Mouse (Mus musculus) testis, adult 2 months (tissue): ENCODE measurements around the gene Wasl. TPM values are rescaled to one million over a fixed set of nuclear protein-coding genes. Genes with fewer than 3 reads are reported as not detected.

Source experiments
- H3K27ac ChIP-seq: fragments of 200-500 bp; 2 replicates; pipeline ENCODE4 v1.5.1; 2012; ENCODE audit warnings: low read depth, low read length; ENCODE audit not compliant: control insufficient read depth, insufficient read depth
- H3K27me3 ChIP-seq: fragments of 200-500 bp; 2 replicates; pipeline ENCODE4 v1.6.1; 2012; ENCODE audit warnings: mild to moderate bottlenecking, low read length, moderate library complexity; ENCODE audit not compliant: control insufficient read depth, insufficient read depth
- H3K36me3 ChIP-seq: fragments of 200-500 bp; 2 replicates; pipeline ENCODE4 v1.6.1; 2012; ENCODE audit warnings: mild to moderate bottlenecking, low read length; ENCODE audit not compliant: control insufficient read depth, insufficient read depth
- H3K4me1 ChIP-seq: fragments of 200-500 bp; 2 replicates; pipeline ENCODE4 v1.6.1; 2012; ENCODE audit warnings: low read length; ENCODE audit not compliant: control insufficient read depth, insufficient read depth
- H3K4me3 ChIP-seq: fragments of 200-500 bp; 2 replicates; pipeline ENCODE4 v1.5.1; 2012; ENCODE audit warnings: low read depth, mild to moderate bottlenecking, low read length, moderate library complexity, mixed read lengths; ENCODE audit not compliant: control insufficient read depth
- CTCF ChIP-seq: fragments of 200-500 bp; IDR thresholded peaks from 2 replicates; pipeline ENCODE4 v1.5.1; 2012; ENCODE audit warnings: low read depth, mild to moderate bottlenecking, inconsistent platforms, low read length, moderate library complexity; ENCODE audit not compliant: control insufficient read depth, insufficient read depth, insufficient replicate concordance
- POLR2A ChIP-seq: fragments of 200-500 bp; IDR thresholded peaks from 2 replicates; pipeline ENCODE4 v1.6.1; 2012; ENCODE audit warnings: low read depth, mild to moderate bottlenecking, inconsistent platforms, low read length, moderate library complexity; ENCODE audit not compliant: control insufficient read depth
- polyA plus RNA-seq: library from polyadenylated mRNA; depleted of rRNA; stranded (reverse); fragments of >200 nt; gene quantifications from 2 replicates; pipeline ENCODE4 v1.2.3, GENCODE M21; 2012

The Wasl gene
- polyA plus RNA-seq, 1 experiment = 8.1 TPM

DNA sequence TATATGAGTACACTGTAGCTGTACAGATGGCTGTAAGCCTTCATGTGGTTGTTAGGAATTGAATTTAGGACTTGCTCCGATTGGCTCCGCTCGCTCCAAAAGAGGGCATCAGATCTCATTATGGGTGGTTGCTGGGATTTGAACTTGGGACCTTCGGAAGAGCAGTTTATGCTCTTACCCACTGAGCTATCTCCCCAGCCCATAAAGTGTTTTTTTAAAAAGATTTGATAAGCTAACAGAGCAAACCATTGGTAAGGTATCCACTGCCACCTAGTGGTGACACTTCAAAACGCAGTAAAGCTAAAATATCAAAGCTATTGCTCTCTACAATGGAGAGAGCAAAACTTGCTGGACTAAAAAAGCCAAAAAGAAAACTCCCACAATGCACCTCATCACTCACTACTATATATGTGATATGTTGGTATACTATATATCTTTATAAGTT lies 37.2 kb downstream of the Wasl start:
- Histone ChIP-seq H3K36me3 (no peaks in the 10 kb centered on the region; the same call in 1 of the 2 replicates), H3K4me1 (no peaks in the 10 kb centered on the region), H3K4me3 (no peak overlapping the region), H3K27ac (no peak overlapping the region), H3K27me3 (no peaks in the 10 kb centered on the region)
- no peak for TF ChIP-seq POLR2A
- peak; percentile 24; the same call in 1 of the 2 replicates for TF ChIP-seq CTCF

DNA sequence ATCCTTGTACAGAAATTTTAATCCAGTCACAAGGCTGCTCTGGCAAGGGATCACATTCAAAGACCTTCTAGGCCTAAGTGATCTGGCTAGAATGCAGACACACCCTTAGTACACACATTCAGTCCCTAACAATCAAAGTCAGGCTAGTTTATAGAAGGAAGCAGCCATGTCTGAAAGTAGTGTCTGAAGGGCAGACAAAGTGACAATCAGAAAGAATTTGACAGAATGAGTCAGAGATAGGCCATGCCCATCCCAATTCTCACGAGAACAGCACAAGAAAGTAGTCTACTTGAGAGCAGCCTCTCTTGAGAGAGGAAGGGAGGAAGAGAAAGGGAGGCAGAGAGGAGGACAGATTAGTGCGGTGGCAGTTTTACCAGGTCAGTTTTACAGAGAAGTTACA lies 42.7 kb downstream of the Wasl start:
- Histone ChIP-seq H3K36me3 (peaks cover 1% of the 10 kb centered on the region; the same call in 1 of the 2 replicates), H3K27ac (no peak overlapping the region)

DNA sequence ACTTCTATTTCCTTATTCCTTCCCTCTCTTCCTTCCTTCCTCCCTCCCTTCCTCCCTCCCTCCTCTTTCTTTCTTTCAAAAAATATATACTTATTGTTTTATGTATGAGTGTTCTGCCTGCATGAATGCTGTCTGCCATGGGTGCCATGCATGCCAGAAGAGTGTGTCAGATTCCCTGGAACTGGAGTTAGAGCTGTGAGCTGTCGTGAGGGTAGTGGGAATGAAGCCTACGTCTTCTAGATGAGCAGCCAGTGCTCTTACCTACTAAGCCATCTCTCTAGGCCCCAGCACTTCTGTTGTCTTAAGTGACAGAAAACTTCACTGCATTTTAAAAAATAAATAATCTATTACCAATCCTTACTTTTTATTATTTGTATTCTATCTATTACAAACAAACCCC lies 43.9 kb downstream of the Wasl start:
- peaks cover 1% of the 10 kb centered on the region; the same call in 1 of the 2 replicates for H3K36me3 ChIP-seq
- no peaks in the 10 kb centered on the region for H3K4me1 ChIP-seq
- no peak for TF ChIP-seq POLR2A
- TF ChIP-seq CTCF = no peak
- H3K27ac ChIP-seq = no peak overlapping the region
- H3K4me3 ChIP-seq = no peak overlapping the region
- H3K27me3 ChIP-seq = no peaks in the 10 kb centered on the region

More for the DNA sequence above, 42.7 kb downstream of the Wasl start:
- Histone ChIP-seq H3K4me1 (no peaks in the 10 kb centered on the region), H3K4me3 (no peak overlapping the region), H3K27me3 (no peaks in the 10 kb centered on the region)
- no peak for TF ChIP-seq POLR2A
- no peak for TF ChIP-seq CTCF

DNA sequence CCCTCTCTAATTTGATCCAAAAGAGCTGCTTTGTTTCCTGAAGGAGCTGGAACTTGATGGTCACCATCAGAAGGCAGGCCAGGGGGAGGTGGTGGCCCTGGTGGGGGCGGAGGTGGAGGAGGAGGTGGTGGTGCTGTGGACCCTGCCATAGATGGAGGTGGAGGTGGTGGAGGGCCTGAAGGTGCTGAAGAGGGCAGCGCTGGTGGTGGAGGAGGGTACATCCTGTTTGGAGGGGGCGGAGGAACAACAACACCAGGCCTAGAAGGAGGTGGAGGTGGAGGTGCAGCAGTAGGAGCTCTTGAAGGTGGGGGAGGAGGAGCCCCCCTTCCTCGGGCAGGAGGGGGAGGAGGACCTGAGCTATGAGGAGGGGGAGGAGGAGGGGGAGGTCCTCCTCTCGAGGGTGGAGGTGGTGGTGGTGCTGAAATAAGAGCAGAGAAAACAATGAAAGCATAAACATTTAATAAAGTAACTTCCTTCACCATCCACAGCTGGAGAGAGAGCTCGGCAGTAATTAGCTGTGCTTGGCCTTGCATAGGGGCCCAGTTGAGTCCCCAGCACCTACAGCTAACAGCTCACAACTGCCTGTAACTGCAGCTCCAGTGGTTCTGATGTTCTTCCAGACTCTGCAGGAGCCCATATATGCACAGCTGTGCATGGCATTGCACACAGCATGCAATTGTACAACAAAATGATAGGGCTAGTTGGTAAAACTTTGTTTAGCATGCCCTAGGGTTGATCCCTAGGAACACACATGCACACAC lies 45.3 kb downstream of the Wasl start:
- Histone ChIP-seq H3K27me3 (no peaks in the 10 kb centered on the region), H3K4me1 (no peaks in the 10 kb centered on the region), H3K4me3 (no peak overlapping the region), H3K27ac (no peak overlapping the region), H3K36me3 (peaks cover 1% of the 10 kb centered on the region; the same call in 1 of the 2 replicates)
- TF ChIP-seq CTCF (no peak), POLR2A (no peak)

DNA sequence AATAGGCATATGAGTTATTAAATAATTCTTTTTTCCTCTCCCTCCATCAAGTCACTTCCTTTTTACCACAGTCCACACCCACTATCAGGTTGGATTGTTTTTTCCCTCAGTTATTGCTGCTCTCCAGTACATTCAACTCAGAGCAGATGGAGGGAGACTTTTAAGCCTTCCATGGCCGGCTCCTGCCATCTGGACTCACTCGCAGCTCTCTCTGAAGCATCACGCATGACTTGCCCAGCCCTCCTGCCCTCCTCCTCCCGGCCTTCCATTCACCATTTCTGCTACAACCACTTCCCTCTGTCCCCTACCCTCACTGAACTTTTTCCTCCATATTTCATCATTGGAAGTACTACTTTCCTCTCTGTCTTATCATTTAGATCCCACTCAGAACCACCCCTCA lies 48.1 kb downstream of the Wasl start:
- no peaks in the 10 kb centered on the region for H3K27me3 ChIP-seq
- H3K27ac ChIP-seq = no peak overlapping the region
- H3K4me3 ChIP-seq = no peak overlapping the region
- no peak for TF ChIP-seq CTCF
- no peak for TF ChIP-seq POLR2A
- H3K36me3 ChIP-seq = peaks cover 1% of the 10 kb centered on the region; the same call in 1 of the 2 replicates
- no peaks in the 10 kb centered on the region for H3K4me1 ChIP-seq

DNA sequence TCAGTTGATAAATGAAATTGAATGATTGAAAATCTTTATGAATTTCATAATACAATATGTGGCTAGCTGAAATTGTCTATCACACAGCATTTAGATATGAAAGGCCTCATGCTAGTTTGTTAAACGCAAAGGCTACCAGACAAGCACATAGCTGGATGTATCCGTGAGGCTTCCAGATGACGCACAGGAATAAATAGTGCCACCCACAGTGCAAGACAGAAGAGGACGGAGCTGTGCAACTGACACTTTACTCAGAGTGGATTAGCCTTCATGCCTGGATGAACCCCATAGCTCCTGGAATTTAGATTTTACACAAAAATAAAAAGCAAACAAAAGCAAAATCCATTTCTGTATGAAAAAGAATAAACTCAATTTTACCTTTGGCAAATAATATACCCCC lies 50.9 kb downstream of the Wasl start:
- Histone ChIP-seq H3K27ac (no peak overlapping the region), H3K27me3 (no peaks in the 10 kb centered on the region), H3K4me3 (no peak overlapping the region), H3K4me1 (no peaks in the 10 kb centered on the region), H3K36me3 (peaks cover 1% of the 10 kb centered on the region; the same call in 1 of the 2 replicates)
- TF ChIP-seq CTCF = no peak
- TF ChIP-seq POLR2A = no peak

DNA sequence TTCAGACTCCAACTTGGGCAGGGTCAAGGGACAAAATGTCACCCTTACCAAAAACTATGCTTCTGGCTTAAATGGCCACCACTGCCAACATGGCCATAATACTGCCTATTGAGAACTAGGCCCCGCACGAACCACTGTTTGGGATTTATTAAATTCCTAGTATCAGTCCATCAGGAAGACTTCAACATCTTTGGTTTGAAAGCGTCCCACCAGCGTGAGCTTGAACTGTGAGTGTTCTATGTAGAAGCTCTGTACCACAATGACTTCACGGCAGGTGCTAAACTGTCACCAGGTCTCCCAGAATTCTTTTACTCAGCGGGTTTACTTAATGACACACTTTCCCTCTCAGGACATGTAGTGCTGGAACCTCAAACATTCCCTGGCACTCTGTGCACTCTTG lies 51.5 kb downstream of the Wasl start:
- TF ChIP-seq CTCF (no peak), POLR2A (no peak)
- no peaks in the 10 kb centered on the region for H3K27me3 ChIP-seq
- H3K4me1 ChIP-seq = no peaks in the 10 kb centered on the region
- H3K27ac ChIP-seq = no peak overlapping the region
- no peak overlapping the region for H3K4me3 ChIP-seq
- peaks cover 1% of the 10 kb centered on the region; the same call in 1 of the 2 replicates for H3K36me3 ChIP-seq
